Mouse (Mus musculus) kidney, postnatal 36 days (tissue): ENCODE measurements at regions not wholly inside any gene's neighbourhood (a gene's known extent, or its start where the extent isn't known, plus 50 kb on each side); places are given as distances from the start of the nearest gene placed in this dataset.

Experiments used
- DNase-seq, 2 experiments: peaks; one replicate each; pipeline ENCODE4 v3.0.0; 2021 to 2022; ENCODE audit warnings: mixed read lengths in 2 of 2

DNA sequence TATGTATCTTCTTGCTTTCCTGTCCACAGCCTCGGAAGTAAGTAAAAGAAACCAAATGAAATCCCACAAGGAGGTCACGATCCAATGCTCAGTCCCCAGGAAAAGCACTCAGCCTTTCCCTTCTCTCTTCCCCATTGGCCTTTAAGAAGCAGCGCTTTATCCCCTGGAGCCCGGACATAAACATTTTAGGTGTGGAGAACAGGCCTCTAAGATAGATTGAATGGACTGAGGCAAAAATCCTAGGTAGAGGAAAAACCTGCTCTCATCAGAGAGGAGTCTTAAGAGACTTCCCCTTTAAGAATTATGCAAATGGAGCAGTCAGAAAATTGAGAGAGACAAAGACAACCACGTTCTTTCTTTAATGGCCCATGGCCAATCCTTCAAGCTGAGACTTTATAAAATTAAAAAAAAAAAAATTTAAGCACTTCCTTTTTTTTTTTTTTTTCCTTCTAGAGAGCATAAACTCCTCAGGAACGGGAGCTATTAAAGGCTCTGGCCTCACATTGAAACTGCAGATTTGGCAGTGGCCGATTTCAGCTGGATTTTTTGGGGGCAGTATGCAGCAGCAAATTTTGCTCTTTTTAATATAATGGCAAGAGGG lies 1020.5 kb downstream of the 9330182O14Rik start:
- no peak for DNase-seq

DNA sequence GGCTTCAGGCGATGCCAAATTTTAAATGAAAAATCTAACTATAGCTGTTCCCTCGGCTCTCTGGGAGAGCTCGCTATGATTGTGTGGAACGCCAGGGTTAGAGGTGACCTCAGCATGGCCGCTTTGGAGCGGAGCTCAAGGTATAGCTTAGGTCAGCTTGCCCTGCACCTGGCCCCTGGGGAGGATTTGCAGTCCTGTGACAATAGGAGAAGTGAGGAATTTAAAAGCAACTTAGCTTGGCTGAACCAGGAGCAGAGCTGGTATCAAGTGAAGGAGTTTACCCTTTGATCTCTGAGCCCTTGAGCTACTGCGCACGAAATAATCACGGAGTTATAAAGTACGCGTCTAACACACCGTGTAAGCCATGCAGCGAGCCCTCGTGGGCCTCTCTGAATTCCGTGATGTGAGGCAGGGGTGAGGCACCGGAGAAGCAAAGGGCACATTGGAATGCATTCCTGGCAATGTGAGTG lies 1021.0 kb downstream of the 9330182O14Rik start:
- DNase-seq, result peak; percentile 39 to 42

DNA sequence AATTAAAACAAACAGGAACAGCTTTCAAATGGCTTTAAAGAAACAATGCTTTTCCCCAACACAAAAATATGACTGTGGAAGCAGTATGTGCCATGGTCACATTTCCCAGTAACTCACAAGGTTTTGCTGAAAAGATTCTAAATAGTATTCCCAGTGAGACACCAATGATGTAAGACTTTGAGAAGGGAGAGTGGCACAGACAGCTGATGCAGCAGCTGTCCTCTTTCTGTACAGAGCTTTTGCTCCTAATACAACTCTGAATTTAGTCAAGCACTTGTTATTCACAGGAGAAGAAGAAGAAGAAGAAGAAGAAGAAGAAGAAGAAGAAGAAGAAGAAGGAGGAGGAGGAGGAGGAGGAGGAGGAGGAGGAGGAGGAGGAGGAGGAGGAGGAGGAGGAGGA lies 1023.6 kb downstream of the 9330182O14Rik start:
- DNase-seq, result no peak

DNA sequence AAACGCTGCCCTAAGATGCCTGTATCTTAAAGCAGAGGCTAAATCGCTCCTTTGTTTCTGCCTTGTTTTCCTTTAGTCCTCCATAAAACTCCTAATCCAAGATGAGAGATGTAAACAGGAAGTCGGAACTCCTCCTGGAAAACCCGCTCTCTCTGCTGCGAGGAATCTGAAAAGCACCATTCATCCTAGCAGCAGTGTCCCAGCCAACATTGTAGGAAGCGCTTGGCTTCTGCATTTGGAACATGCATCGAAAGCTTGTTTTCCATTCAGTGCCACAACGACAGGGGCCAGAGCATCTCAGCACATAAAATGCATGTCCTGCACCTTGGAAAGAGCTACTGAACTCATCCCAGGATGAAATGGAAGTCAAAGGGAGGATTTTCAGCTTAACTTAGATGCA lies 1028.1 kb downstream of the 9330182O14Rik start:
- DNase-seq, result peak in 1 of 2 experiments; percentile 5

DNA sequence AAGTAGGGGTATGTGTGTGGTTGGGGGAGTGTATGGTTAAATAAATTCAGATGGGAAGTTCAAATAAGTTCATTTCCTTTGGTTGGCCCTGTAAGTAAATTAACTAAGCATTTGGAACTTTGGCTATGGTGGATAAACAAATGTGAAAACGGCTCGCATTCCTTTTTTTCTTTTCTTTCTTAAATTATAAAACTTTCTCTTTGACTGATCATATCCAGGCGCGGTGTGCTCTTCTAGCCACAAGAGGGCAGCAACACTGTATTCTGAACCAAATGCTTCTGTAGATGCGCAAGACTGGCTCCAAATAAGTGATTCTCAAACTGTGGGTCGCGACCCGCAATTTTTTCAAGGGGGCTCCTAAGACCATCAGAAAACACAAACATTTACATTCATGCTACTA lies 1028.6 kb downstream of the 9330182O14Rik start:
- peak; percentile 50 to 68 for DNase-seq

DNA sequence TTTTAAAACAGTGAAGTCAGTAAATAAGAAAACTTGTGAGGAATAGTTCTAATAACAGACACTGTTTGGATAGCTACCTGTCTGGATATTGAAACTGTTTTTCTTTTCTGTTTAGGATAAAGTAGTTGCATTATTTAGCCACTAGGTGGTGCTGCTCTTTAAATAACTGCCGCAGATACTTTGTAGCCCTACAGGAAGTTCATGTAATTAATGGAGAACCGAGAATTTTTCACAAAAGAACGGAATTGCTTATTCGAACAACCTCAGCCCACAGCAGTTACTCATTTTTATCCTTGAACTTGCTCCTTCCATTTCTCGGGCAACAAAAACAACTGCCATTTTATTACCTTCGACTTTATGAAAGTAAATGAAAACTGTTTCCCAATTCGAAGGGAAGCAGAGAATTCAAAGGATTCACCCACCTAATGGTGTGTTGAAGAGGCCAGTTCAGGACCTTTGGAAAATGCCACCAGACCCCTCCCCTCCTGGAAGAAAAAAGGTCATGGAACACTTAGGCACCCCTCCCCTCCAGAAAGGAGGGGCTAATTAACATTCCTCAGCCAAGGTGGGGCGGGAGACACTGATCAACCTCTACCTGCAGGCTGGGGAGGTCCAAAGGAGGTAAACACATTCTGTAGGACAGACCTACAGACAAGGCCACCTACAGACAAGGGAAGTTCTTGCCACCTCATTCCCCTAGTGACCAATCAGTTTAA lies 1029.6 kb downstream of the 9330182O14Rik start:
- peak; percentile 5 to 47 for DNase-seq

DNA sequence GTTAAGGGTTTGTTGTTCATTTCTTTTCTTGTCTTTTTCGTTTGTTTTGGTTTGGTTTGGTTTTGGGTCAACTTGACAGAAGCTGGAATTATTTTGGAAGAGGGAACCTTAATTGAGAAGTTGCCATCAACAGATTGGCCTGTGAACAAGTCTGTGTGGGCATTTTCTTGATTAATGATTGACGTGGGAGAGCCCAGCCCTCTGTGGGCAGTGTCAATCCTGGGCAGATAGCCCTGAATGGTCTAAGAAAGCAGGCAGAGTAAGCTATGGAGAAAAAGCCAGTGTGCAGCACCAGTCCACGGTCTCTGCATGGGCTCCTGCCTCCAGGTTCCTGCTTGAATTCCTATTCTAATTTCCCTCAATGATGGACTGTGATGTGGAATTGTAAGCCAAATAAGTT lies 1031.4 kb downstream of the 9330182O14Rik start:
- peak; percentile 47 to 54 for DNase-seq

DNA sequence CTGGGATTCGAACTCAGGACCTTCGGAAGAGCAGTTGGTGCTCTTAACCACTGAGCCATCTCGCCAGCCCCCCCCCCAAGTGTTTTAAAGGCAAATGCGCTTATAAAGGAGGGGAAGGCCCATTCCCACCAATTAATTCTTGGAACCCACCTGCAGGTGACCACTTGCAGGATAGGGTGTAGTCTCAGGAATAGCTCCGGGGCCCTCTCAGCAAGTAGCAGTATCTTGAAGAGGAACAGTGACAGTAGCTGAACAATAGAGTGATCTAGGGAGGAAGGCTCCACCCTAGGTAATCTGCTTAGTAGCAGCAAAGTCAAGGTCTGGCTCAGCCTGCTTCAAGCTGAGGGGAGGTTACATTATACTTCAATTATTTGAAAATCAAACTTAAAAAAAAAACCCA lies 1056.6 kb downstream of the 9330182O14Rik start:
- DNase-seq, result no peak

DNA sequence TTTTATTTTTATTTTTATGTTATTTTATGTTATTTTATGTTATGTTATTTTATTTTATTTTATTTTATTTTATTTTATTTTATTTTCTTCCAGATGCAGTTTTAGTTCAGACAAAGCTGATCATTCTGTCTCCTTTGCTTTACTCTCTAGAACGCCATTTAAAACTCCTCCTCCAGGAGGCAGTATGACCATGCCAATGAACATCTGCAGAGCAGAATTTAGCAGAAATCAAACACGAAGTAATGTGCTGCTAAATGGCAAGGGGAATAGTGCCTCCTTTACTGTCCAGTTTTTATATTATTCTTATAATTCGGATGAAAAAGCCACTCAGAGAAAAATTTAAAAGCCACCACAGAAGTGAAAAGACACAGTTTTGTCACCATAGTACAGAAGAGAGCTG lies 1059.1 kb downstream of the 9330182O14Rik start:
- peak; percentile 55 to 78 for DNase-seq

DNA sequence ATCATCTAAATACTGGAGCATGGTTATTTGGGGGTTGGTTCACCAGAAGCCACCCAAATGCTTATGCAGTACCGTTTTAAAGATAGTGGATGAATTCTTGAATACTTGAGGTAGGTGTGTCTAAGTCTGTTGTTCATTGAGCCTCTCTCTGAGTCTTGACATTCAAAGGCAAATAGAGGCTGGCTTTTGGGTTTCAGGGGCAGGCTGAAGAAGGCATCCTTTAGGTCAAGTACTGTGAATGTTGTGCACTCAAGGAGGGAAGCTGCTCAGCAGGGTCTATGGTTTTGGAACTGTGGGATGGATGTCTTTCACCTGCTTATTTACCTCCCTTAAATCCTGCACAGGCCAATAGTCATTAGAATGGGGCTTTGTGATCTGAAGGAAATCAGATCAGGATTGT lies 1089.6 kb downstream of the 9330182O14Rik start:
- DNase-seq, result no peak

DNA sequence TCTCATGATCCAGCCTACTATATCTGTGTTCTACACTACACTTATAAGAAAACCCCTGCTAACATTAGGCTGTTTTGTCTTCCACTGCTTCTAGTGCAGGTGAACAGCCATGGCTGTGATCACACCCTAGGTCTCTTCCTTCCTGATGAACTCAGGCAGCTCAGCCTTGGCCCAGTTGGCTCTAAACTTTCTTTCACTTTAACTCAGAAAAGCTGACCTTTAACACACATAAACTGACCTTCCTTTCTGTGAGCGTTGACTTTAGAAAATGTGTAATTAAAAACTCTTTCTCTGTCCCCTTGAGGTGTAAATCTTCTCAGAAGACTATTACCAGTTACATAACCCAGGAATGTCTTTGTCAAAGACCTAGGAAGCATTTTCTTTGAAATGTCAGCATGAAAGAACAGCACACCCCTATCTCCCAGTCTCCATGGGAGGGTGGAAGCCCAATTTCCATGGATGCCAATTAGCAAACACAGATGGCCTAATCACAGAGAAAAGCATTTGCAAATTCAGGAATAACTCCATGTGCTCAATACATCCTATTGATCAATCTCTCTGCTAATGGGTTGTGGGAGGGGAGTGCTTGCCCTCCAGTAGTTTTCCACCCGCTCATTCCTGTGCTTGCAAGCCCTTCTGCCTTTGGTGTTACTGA lies 1098.4 kb downstream of the 9330182O14Rik start:
- DNase-seq, result peak; percentile 14 to 29
